Mouse (Mus musculus): ENCODE results near the gene Tmed2.

- TF ChIP-seq MAX (IDR thresholded peaks at IDR 0.05; ENCODE audit: low read depth) = no peak
- TF ChIP-seq POLR2AphosphoS2 (IDR thresholded peaks at IDR 0.05; ENCODE audit: insufficient read length, low read depth) = no peak
These were observed 29.9 kb upstream of the Tmed2 start for GRCm38 (mm10) chr5:124510536-124511050.

All from myocyte (in vitro differentiated cells).